Mouse (Mus musculus) heart, embryonic 11.5 days (tissue): ENCODE data around the gene Cfap58. TPM values are rescaled to one million over a fixed set of nuclear protein-coding genes. Genes with fewer than 3 reads are reported as not detected.

Experiments used
- ATAC-seq: fragments of 200-750 bp; cut with Nextera tagmentation; replicated peaks from 2 replicates; pipeline ENCODE4 v1.8.0; 2017; ENCODE audit warnings: moderate library complexity; ENCODE audit not compliant: insufficient number of reproducible peaks, low FRiP score, low TSS enrichment
- H3K27ac ChIP-seq: fragments of 300-500 bp; sonication (generic); 2 replicates; pipeline ENCODE4 v1.5.1; 2014; ENCODE audit warnings: mild to moderate bottlenecking, low read depth, low read length
- H3K27me3 ChIP-seq: fragments of 300-500 bp; sonication (generic); 2 replicates; pipeline ENCODE4 v1.6.1; 2014; ENCODE audit warnings: mild to moderate bottlenecking, low read length, mixed read lengths; ENCODE audit not compliant: control insufficient read depth, insufficient read depth
- H3K36me3 ChIP-seq: fragments of 300-500 bp; sonication (generic); 2 replicates; pipeline ENCODE4 v1.6.1; 2014; ENCODE audit warnings: mild to moderate bottlenecking, low read length, moderate library complexity, mixed read lengths; ENCODE audit not compliant: control insufficient read depth, insufficient read depth
- H3K4me1 ChIP-seq: fragments of 300-500 bp; sonication (generic); 2 replicates; pipeline ENCODE4 v1.6.1; 2014; ENCODE audit warnings: low read length; ENCODE audit not compliant: control insufficient read depth, insufficient read depth
- H3K4me2 ChIP-seq: fragments of 300-500 bp; sonication (generic); 2 replicates; pipeline ENCODE4 v1.6.1; 2014; ENCODE audit warnings: mild to moderate bottlenecking, moderate library complexity
- H3K4me3 ChIP-seq: fragments of 300-500 bp; sonication (generic); 2 replicates; pipeline ENCODE4 v1.5.1; 2014; ENCODE audit warnings: low read depth, low read length
- H3K9ac ChIP-seq: fragments of 300-500 bp; sonication (generic); 2 replicates; pipeline ENCODE4 v1.6.1; 2014; ENCODE audit warnings: mild to moderate bottlenecking, low read depth, low read length, moderate library complexity
- H3K9me3 ChIP-seq: fragments of 300-500 bp; sonication (generic); replicated peaks from 2 replicates; pipeline ENCODE4 v1.6.1; 2016; ENCODE audit warnings: low read length; ENCODE audit not compliant: control insufficient read depth
- WGBS: fragments of 180-500 bp; shearing (Covaris S2); extraction: QIAGEN DNeasy Blood & Tissue Kit; methylation state at CpG from one replicate; pipeline ENCODE4 v1.1.7; 2014; ENCODE audit not compliant: insufficient replicate concordance; 5-methylcytosine and 5-hydroxymethylcytosine counted together
- polyA plus RNA-seq: library from polyadenylated mRNA; unstranded; fragments of >200 nt; fragmentation: Nextera tagmentation; extraction: Ambion mirVana; gene quantifications from 2 replicates; pipeline ENCODE4 v1.2.1, GENCODE M21; 2014

The Cfap58 gene
- polyA plus RNA-seq, 1 experiment from 2014 or later, result 0.16 TPM

DNA sequence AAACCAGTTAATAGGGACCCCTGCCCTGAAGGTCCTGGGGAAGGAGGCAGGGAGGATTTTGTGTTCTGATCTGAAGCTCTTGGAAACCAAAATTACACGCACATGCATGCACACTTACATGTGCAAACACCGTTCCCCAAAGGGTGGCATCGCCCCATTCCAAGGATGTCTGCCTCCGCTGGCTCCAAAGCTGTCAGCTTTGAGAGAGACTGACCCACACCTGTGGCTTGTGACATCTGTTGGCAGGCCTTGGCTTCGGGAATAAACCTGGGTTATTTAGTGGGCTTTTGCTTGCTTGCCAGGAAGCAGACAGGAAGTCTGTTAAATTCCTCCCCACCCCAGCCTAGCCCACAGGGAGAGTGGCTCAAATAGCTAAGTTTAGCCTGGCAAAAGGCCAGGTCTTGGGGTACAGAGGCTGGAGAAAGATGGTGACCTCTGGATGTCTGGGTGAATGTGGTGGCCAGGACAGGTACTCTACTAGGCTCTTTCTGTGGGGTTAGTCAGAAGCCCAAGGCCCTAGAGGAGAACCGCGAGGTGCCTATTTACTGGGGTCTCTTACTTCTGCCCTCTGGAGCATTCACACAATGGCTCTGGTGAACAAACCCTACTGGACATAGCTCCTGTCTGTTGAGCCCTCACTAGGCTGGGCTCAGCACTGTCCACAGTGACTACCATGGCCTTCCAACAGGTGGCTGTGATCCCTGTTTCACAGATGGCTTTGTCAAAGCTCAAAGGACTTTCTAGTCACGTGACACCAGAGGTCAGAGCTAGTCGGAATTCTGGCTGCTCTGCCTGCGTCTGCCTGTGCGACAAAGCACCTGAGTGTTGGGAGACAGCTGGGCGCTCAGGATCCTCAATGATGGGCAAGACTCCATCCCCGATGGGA, 34.9 kb upstream of the Cfap58 start:
- Histone ChIP-seq H3K4me1 (peaks cover 39% of the 10 kb centered on the region), H3K4me3 (no peak overlapping the region), H3K36me3 (peaks cover 2% of the 10 kb centered on the region), H3K4me2 (peak overlapping the region; percentile 20; the same call in 1 of the 2 replicates), H3K9me3 (no peaks in the 10 kb centered on the region), H3K27me3 (no peaks in the 10 kb centered on the region), H3K27ac (peak overlapping the region; percentile 73), H3K9ac (no peak overlapping the region)
- ATAC-seq, result 0 out of 2 replicates have a peak, but pooled peaks have one; percentile 53
- WGBS, result 60% methylated on average over 13 of the region's 13 CpGs

DNA sequence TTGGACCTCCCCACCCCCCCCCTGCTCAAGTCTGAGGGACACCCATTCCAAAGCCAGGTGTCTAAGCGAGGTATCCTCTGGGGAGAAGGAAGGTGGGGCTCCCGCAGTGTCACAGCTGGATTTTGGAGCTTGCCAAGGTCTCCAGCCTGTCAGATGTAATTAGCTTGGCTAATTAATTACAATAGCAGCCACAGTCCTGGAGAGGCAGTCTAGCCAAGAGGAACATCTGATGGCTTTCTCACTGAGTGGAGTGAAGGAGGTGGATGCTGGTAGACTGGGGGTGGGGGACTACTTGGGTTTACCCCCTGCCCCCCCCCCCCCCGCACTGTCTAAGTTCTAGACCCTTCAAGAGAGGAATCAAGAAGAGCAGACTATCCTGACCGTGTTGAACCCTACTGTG, 33.8 kb upstream of the Cfap58 start:
- Histone ChIP-seq H3K9me3 (no peaks in the 10 kb centered on the region), H3K27ac (no peak overlapping the region), H3K36me3 (no peaks in the 10 kb centered on the region), H3K4me3 (no peak overlapping the region), H3K9ac (no peak overlapping the region), H3K27me3 (no peaks in the 10 kb centered on the region), H3K4me2 (no peak overlapping the region), H3K4me1 (peaks cover 42% of the 10 kb centered on the region)
- 73% methylated on average over 4 of the region's 4 CpGs for WGBS
- ATAC-seq, result no peak

DNA sequence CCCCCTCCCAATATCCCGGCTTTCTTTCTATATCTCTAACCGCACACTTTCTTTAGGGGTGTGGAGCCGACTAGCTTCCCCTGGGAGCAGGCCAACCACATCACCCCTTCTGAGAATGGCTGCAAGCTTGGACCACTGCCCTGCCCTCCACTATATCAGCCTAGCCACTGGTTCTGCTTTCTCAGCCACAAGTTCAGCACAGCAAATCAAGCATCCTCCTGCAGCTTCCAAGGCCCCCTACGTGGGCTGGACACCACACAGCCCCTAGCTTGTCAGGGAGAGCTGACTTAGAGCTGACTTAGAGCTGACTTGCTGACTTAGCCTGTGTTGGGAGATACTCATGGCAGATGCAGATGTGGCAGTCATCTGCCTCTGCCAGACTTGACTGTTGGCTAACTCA, 32.4 kb upstream of the Cfap58 start:
- Histone ChIP-seq H3K4me3 (no peak overlapping the region), H3K4me1 (peaks cover 54% of the 10 kb centered on the region), H3K4me2 (no peak overlapping the region), H3K27ac (no peak overlapping the region), H3K9ac (no peak overlapping the region), H3K27me3 (no peaks in the 10 kb centered on the region), H3K9me3 (no peaks in the 10 kb centered on the region), H3K36me3 (no peaks in the 10 kb centered on the region)
- ATAC-seq, result no peak
- 80% methylated on average over 4 of the region's 4 CpGs for WGBS

DNA sequence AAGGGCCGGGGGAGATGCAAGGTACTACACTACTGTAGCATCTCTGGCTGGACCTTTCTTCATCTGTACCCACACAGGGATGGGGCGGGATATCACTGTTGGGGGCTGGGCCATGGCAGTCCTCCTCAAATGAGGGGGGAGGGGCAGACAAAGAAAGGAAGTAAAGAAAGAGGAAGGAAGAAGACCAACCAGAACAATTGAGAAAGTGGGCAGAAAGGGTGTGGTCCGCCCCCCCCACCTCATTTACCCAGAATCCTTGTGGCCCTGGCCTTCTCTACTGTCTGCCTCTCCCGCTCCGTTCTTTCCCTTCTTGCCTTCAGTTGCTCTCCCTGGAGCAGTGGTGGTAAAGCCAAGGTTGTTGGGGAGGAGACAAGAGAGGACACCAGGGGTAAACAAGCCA, 31.9 kb upstream of the Cfap58 start:
- no peak overlapping the region for H3K4me2 ChIP-seq
- no peak overlapping the region for H3K9ac ChIP-seq
- no peak; the same call in 1 of the 2 replicates for ATAC-seq

DNA sequence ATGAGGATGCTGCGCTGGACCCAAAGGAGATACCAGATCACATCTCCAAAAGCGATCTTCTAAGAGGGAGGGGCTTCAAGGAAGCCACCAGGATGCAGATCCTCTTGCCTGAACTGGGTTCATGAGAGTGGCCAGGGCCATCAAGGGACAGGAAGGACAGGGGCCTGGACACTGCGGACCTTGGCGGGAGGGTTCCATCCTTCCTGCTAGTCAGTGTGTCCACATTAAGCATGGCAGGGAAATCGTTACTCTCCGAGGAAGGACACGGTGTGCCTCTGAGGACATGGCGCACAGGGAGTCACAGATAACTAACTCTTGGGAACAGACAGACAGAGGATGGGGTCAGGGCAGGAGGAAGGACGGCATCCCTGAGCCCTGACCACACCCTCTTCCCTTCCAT, 29.9 kb upstream of the Cfap58 start:
- H3K4me2 ChIP-seq, result no peak overlapping the region
- H3K27ac ChIP-seq, result no peak overlapping the region
- no peak overlapping the region for H3K4me3 ChIP-seq
- no peaks in the 10 kb centered on the region for H3K36me3 ChIP-seq
- no peaks in the 10 kb centered on the region for H3K27me3 ChIP-seq
- WGBS, result 86% methylated on average over 9 of the region's 9 CpGs
- no peaks in the 10 kb centered on the region for H3K9me3 ChIP-seq
- H3K9ac ChIP-seq, result no peak overlapping the region
- H3K4me1 ChIP-seq, result peaks cover 43% of the 10 kb centered on the region
- ATAC-seq, result no peak

More for the DNA sequence above, 31.9 kb upstream of the Cfap58 start:
- no peaks in the 10 kb centered on the region for H3K27me3 ChIP-seq
- no peak overlapping the region for H3K4me3 ChIP-seq
- H3K27ac ChIP-seq, result no peak overlapping the region
- 82% methylated on average over 5 of the region's 5 CpGs for WGBS
- peaks cover 55% of the 10 kb centered on the region for H3K4me1 ChIP-seq
- no peaks in the 10 kb centered on the region for H3K36me3 ChIP-seq
- H3K9me3 ChIP-seq, result no peaks in the 10 kb centered on the region

DNA sequence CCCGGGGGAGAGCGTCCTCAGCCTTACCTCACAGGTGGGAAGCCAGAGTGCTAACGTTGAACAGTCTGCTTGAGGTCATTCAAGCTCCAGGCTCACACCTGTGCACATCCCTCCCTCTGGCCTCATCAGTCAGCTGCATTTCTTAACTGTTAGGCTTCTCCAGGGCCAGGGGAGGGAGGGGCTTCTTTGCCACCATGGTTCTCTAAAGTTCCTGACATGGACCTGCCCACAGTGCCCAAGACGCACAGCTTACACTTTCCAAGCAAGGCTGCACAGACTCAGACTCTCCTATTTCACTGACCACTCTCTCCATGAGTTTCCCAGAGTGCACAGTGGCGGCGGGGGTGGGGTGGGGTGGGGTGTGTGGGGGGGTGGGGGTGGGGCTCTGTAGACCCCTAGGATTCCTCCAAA, 28.5 kb upstream of the Cfap58 start:
- H3K4me1 ChIP-seq, result peaks cover 30% of the 10 kb centered on the region
- H3K4me2 ChIP-seq, result peak overlapping the region; percentile 50
- 30% methylated on average over 6 of the region's 6 CpGs for WGBS
- peak; percentile 21; the same call in 1 of the 2 replicates for ATAC-seq
- no peak overlapping the region for H3K27ac ChIP-seq
- H3K36me3 ChIP-seq, result no peaks in the 10 kb centered on the region; the same call in 1 of the 2 replicates
- no peaks in the 10 kb centered on the region for H3K9me3 ChIP-seq
- no peaks in the 10 kb centered on the region for H3K27me3 ChIP-seq
- no peak overlapping the region for H3K4me3 ChIP-seq
- no peak overlapping the region for H3K9ac ChIP-seq

DNA sequence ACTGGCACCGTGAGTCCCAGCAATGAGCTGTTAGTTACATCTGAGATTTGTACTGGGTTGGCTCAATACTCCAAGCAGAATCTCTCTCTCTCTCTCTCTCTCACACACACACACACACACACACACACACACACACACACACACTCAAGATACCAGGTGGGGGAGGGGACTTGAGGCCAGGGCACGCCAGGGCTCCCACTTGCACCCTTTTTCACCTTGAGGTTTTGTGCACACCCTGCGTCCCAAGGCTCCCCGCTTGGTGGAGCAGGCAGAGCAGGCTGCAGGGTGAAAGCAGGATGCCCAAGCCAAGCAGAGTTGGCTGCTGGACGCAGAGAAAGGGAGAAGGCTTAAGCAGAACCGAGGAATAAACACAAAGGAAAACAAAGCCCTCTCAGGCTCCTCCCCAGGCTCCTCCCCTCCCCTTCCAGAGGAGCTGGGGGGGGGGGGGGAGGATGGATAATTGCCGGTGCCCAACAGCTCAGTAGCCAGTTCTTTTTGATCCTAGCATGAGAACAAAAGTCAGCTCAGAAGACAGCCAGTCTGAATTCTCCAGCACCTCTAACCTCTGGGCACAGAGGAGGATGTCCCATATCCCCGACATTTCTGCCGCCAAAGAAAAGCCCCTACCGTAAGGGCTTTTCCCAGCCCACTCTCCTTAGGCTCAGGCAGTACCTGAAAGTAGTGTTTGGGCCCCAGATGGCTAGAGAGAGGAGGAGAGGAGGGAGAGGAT, 27.9 kb upstream of the Cfap58 start:
- peak overlapping the region; percentile 50 for H3K4me2 ChIP-seq
- WGBS, result 4% methylated on average over 10 of the region's 10 CpGs
- H3K27ac ChIP-seq, result peak overlapping the region; percentile 24; the same call in 1 of the 2 replicates
- H3K4me1 ChIP-seq, result peaks cover 30% of the 10 kb centered on the region
- H3K36me3 ChIP-seq, result no peaks in the 10 kb centered on the region; the same call in 1 of the 2 replicates
- peak overlapping the region; percentile 21; the same call in 1 of the 2 replicates for H3K4me3 ChIP-seq
- peak overlapping the region; percentile 65 for H3K9ac ChIP-seq
- H3K9me3 ChIP-seq, result no peaks in the 10 kb centered on the region
- ATAC-seq, result 0 out of 2 replicates have a peak, but pooled peaks have one; percentile 12
- no peaks in the 10 kb centered on the region for H3K27me3 ChIP-seq

DNA sequence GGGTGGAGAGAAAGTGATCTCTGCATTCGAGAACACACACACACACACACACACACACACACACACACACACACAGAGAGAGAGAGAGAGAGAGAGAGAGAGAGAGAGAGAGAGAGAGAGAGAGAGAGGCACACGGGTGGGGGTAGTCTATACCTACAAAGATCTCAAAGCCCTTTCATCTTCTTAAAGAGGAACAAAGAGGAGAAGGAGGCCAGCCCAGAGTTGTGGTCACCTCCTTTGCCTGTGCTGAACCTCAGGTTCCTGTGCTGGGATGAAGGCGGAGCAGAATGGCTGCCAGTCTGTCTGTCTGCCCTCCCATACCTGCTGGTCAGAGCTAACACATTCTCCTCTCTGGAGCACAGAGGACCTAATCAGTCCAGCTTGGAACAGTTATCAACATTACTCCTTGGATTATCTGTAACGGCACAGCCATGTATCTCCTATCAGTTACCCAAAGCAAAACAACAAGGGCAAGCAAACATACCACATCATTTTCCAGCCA, 27.3 kb upstream of the Cfap58 start:
- Histone ChIP-seq H3K27ac (peak overlapping the region; percentile 24; the same call in 1 of the 2 replicates), H3K27me3 (no peaks in the 10 kb centered on the region), H3K4me3 (no peak overlapping the region), H3K9me3 (no peaks in the 10 kb centered on the region), H3K4me1 (peaks cover 30% of the 10 kb centered on the region), H3K9ac (no peak overlapping the region; the same call in 1 of the 2 replicates), H3K4me2 (peak overlapping the region; percentile 50; the same call in 1 of the 2 replicates), H3K36me3 (no peaks in the 10 kb centered on the region; the same call in 1 of the 2 replicates)
- 27% methylated on average over 3 of the region's 4 CpGs for WGBS
- ATAC-seq, result no peak
